Mouse (Mus musculus) T-helper 1 cell (primary cell): ENCODE results near the gene Mdh1b.

ENCODE experiments used
- in situ Hi-C: fragments of 300-600 bp; cut with MboI, MseI; formaldehyde crosslinking; loops from one replicate; pipeline ENCODE4 v1.15.1; 2025; ENCODE audit warnings: high pct_unique_total_duplicates

Gene Mdh1b

GRCm38 (mm10) chr1:63666089-63666488 is 64.0 kb downstream of the Mdh1b start:
- in situ Hi-C loops, result loop anchor here (10.0 to 25.0 kb wide), 2 partner anchors 1039 to 1346 kb away; no protein-coding TSS in a partner anchor

GRCm38 (mm10) chr1:63659591-63659990 is 70.5 kb downstream of the Mdh1b start:
- in situ Hi-C loops, result loop anchor here (10.0 to 25.0 kb wide), 2 partner anchors 275 to 1353 kb away; no protein-coding TSS in a partner anchor

- in situ Hi-C loops, result loop anchor here (10.0 to 25.0 kb wide), 2 partner anchors 277 to 1354 kb away; no protein-coding TSS in a partner anchor
Measured at GRCm38 (mm10) chr1:63658016-63658415, 72.1 kb downstream of the Mdh1b start.
